Mouse (Mus musculus): ENCODE measurements around the gene Eddm3b.

- TF ChIP-seq FLI1 (IDR thresholded peaks at IDR 0.05; ENCODE audit: low read length) = no peak
- no peak for TF ChIP-seq GATA1 (IDR thresholded peaks at IDR 0.05; ENCODE audit: borderline replicate concordance, low read length)
Measured at GRCm38 (mm10) chr14:51081035-51081434, 33.2 kb upstream of the Eddm3b start.

Data from megakaryocyte, embryonic 14.5 days (primary cell).